Mouse (Mus musculus): ENCODE measurements around the gene Tm9sf1. TPM values are rescaled to one million over a fixed set of nuclear protein-coding genes. Genes with fewer than 3 reads are reported as not detected.

The Tm9sf1 gene
- polyA plus RNA-seq, 1 experiment, result 103 TPM

DNA sequence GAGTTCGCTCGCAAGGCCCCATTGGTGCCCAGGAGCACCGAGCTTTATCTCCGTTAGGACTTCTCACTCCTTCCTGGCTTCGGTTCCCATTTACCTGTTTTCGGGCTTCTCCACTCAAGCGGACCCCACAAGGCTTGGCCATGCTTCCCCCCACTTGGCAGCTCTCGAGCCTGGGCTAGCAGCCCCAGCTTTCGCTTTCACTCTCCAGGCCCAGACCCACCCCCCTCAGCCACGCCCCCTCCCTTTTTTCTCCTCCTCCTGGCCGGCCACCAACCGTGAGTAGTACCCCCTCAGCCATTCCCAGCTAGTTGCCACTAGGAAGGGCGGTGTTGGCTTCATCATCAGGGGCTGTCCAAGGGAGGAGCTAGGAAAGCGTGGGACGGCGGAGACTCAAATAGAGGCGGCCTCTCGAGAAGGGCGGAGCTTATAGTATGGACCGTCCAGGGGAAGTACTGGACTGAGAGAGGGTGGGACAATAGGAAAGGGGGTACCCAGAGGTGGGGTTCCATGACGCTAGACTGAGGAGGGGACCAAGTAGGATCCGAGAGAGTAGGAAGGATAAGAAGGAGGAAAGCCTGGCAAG lies 52.8 kb downstream of the Tm9sf1 start, which contains the start of gene Psme2:
TSS of gene Psme2 (minus strand) at position 366 of the 583 bp plus-strand sequence.
- peak; percentile 87 for DNase-seq (ENCODE audit: low read depth)

DNA sequence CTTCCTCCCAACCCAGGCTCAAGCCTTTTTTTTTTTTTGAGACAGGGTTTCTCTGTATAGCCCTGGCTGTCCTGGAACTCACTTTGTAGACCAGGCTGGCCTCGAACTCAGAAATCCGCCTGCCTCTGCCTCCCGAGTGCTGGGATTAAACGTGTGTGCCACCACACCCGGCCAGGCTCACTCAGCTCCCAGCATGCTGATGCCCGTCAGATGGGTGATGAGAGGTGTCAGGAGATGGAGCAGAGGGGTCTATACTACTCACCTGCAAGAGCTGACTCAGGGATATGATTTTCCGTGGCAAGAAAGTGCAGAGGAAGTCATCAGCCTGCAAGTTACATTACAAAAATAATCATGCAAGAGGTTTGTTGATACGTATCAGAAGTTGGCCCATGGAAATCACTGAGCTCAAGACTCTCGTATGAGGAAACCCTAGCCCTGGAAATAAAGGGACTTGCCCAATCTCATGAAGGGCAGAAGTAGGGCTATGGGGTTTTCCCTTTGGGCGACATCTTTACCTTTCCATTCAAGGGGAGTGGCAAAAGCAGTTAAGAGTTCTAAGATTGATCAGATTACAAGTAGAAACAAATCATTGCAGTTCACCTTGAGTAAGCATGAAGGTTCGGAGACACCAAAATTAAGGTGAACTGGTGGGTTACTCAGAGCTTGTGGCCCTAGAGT lies 53.7 kb downstream of the Tm9sf1 start:
- DNase-seq (ENCODE audit: low read depth), result peak; percentile 56

DNA sequence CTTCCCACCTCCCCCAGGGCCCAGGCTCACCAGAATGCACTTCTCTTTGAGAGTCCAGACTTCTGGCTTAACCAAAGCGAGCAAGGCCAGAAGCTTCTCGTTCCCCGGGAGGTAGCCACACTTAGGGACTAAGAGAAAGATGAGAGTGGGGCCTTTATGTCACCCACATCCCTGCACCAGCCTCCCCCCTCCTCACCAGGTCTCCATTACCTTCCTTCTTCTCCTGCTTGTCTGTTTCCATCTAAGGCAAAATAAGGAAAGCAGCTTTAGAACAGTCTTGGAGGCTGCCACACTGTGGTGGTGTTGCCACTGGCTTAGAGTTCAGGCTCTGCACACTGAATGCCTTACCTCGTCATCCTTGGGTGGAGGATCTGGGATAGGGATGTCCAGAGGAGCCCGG lies 54.3 kb downstream of the Tm9sf1 start:
- no peak for DNase-seq (ENCODE audit: low read depth)

DNA sequence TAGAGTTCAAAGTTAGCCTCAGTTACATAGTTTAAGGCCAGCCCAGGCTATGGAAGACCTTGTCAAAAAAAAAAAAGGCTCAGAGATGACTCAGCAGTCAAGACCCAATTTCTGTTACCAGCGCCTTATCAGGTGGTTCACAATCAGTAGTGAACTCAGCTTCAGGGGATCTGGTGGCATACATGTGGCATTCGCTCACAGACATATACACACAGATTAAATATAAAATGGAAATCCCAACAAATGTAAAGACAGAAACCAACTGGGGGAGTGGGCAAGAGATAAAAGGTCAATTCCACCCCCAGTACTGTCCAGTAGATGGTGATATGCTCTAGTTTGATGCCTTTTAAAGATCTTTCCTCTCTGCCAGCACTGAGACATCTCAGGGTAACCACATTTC lies 57.5 kb downstream of the Tm9sf1 start:
- no peak for DNase-seq (ENCODE audit: low read depth)

Other genes with a start within 250 kb of the Tm9sf1 start
- 59.9 and 69.7 TPM in 2 replicates for gene Dhrs4, start 165.0 kb downstream of the Tm9sf1 start, polyA plus RNA-seq (2012; rRNA removed)
- 2.2 and 2.5 TPM in 2 replicates for gene Carmil3, start 153.2 kb downstream of the Tm9sf1 start, polyA plus RNA-seq (2012; rRNA removed)
- 0.39 and 0.74 TPM in 2 replicates for gene Cpne6, start 133.4 kb downstream of the Tm9sf1 start, polyA plus RNA-seq (2012; rRNA removed)
- not detected in 2 replicates for gene Nrl, start 118.8 kb downstream of the Tm9sf1 start, polyA plus RNA-seq (2012; rRNA removed)
- 46.6 and 53.5 TPM in 2 replicates for gene Pck2, start 103.5 kb downstream of the Tm9sf1 start, polyA plus RNA-seq (2012; rRNA removed)
- 186 and 207 TPM in 2 replicates for gene Dcaf11, start 83.8 kb downstream of the Tm9sf1 start, polyA plus RNA-seq (2012; rRNA removed)
- 5.5 and 6.6 TPM in 2 replicates for gene A730061H03Rik, start 83.4 kb downstream of the Tm9sf1 start, polyA plus RNA-seq (2012; rRNA removed)
- gene Fitm1, start 68.2 kb downstream of the Tm9sf1 start, polyA plus RNA-seq (2012; rRNA removed), result 1.6 and 4.0 TPM in 2 replicates
- 62.8 and 71.9 TPM in 2 replicates for gene Psme1, start 65.7 kb downstream of the Tm9sf1 start, polyA plus RNA-seq (2012; rRNA removed)
- 37.4 and 62.0 TPM in 2 replicates for gene Emc9, start 58.5 kb downstream of the Tm9sf1 start, polyA plus RNA-seq (2012; rRNA removed)
- gene Psme2, start 52.7 kb downstream of the Tm9sf1 start, polyA plus RNA-seq (2012; rRNA removed), result 85.1 and 122 TPM in 2 replicates
- gene Rnf31, start 52.1 kb downstream of the Tm9sf1 start, polyA plus RNA-seq (2012; rRNA removed), result 29.9 and 31.3 TPM in 2 replicates
- gene Irf9, start 40.2 kb downstream of the Tm9sf1 start, polyA plus RNA-seq (2012; rRNA removed), result 63.1 and 66.8 TPM in 2 replicates
- 8.0 and 30.7 TPM in 2 replicates for gene Rec8, start 25.8 kb downstream of the Tm9sf1 start, polyA plus RNA-seq (2012; rRNA removed)
- 93.1 and 112 TPM in 2 replicates for gene Ipo4, start 7.8 kb downstream of the Tm9sf1 start, polyA plus RNA-seq (2012; rRNA removed)
- gene Gm49378, start 5.9 kb downstream of the Tm9sf1 start, polyA plus RNA-seq (2012; rRNA removed), result 3.5 and 4.7 TPM in 2 replicates
- 4.4 and 4.6 TPM in 2 replicates for gene Tssk4, start 6.4 kb upstream of the Tm9sf1 start, polyA plus RNA-seq (2012; rRNA removed)
- gene Mdp1, start 16.7 kb upstream of the Tm9sf1 start, polyA plus RNA-seq (2012; rRNA removed), result 33.1 and 34.8 TPM in 2 replicates
- gene Gmpr2, start 28.1 kb upstream of the Tm9sf1 start, polyA plus RNA-seq (2012; rRNA removed), result 17.9 and 24.6 TPM in 2 replicates
- 262 and 441 TPM in 2 replicates for gene Nedd8, start 28.3 kb upstream of the Tm9sf1 start, polyA plus RNA-seq (2012; rRNA removed)
- 12.3 and 12.4 TPM in 2 replicates for gene Tinf2, start 38.0 kb upstream of the Tm9sf1 start, polyA plus RNA-seq (2012; rRNA removed)
- gene Tgm1, start 70.1 kb upstream of the Tm9sf1 start, polyA plus RNA-seq (2012; rRNA removed), result 4.3 and 4.4 TPM in 2 replicates
- gene Rabggta, start 78.5 kb upstream of the Tm9sf1 start, polyA plus RNA-seq (2012; rRNA removed), result 48.4 and 49.0 TPM in 2 replicates
- gene Dhrs1, start 101.9 kb upstream of the Tm9sf1 start, polyA plus RNA-seq (2012; rRNA removed), result 92.5 and 99.0 TPM in 2 replicates
- 16.7 and 18.1 TPM in 2 replicates for gene Nop9, start 101.9 kb upstream of the Tm9sf1 start, polyA plus RNA-seq (2012; rRNA removed)
- 5.9 and 8.3 TPM in 2 replicates for gene Cideb, start 114.7 kb upstream of the Tm9sf1 start, polyA plus RNA-seq (2012; rRNA removed)
- gene Ltb4r2, start 117.6 kb upstream of the Tm9sf1 start, polyA plus RNA-seq (2012; rRNA removed), result 1.5 and 2.2 TPM in 2 replicates
- gene Ltb4r1, start 122.2 kb upstream of the Tm9sf1 start, polyA plus RNA-seq (2012; rRNA removed), result 3.8 and 4.6 TPM in 2 replicates
- gene Adcy4, start 140.3 kb upstream of the Tm9sf1 start, polyA plus RNA-seq (2012; rRNA removed), result 12.6 and 13.6 TPM in 2 replicates
- 9.1 and 10.7 TPM in 2 replicates for gene Ripk3, start 145.1 kb upstream of the Tm9sf1 start, polyA plus RNA-seq (2012; rRNA removed)
- 12.1 and 12.7 TPM in 2 replicates for gene Nfatc4, start 179.3 kb upstream of the Tm9sf1 start, polyA plus RNA-seq (2012; rRNA removed)
- 3.4 and 4.9 TPM in 2 replicates for gene Nynrin, start 210.2 kb upstream of the Tm9sf1 start, polyA plus RNA-seq (2012; rRNA removed)
- gene Cbln3, start 240.6 kb upstream of the Tm9sf1 start, polyA plus RNA-seq (2012; rRNA removed), result 0.28 and 0.54 TPM in 2 replicates
- gene Khnyn, start 241.1 kb upstream of the Tm9sf1 start, polyA plus RNA-seq (2012; rRNA removed), result 14.3 and 14.7 TPM in 2 replicates